ENCODE assay signal across 9 mouse cellular contexts in genomic region chr4:118289266-118289665, GRCm38 (mm10). TPM values are rescaled to one million over a fixed set of nuclear protein-coding genes. Genes with fewer than 3 reads are reported as not detected.
DNase-seq lines count a peak whose midpoint lies in the region; ATAC-seq and TF ChIP-seq lines count a peak whose summit lies in the region.
"Had no signal": no experiment of that assay in that cellular context is flagged by ENCODE, and none has a peak within 500 bp of the region (broad histone marks: within the 10 kb centered on the region; RNA-seq: fewer than 3 reads in every experiment).

No protein-coding gene starts in this region.

- peaks cover 27% of the 10 kb centered on the region for H3K4me1 ChIP-seq in forebrain, embryonic 15.5 days
- peaks cover 24% of the 10 kb centered on the region; the same call in 1 of the 2 replicates for H3K4me1 ChIP-seq in liver, embryonic 13.5 days (replicated peaks)

- DNase-seq in left cerebral cortex, adult 2 months (ENCODE audit: extremely low spot score in 1 of 2, low spot score in 2 of 2), result no peak
- DNase-seq in left cerebral cortex, adult 8-10 months (ENCODE audit: low spot score in 2 of 2), result no peak
- no peak for DNase-seq in liver, embryonic 13.5 days
- DNase-seq in thymus, postnatal 10 days (ENCODE audit: low spot score in 2 of 2), result peak; percentile 38 to 43
- no peak for DNase-seq in testis, postnatal 14 days (ENCODE audit: low spot score)
- no peak for DNase-seq in cerebellum, postnatal 4 days (ENCODE audit: low spot score in 2 of 2)

- TF ChIP-seq CTCF in left cerebral cortex, adult 2 months (IDR thresholded peaks at IDR 0.05), result no peak

- intact Hi-C loops in left cerebral cortex, adult 2 months (cut with DNase I), result no loop called here

- no peak for ATAC-seq in forebrain, embryonic 15.5 days (replicated peaks)
- no peak for ATAC-seq in liver, embryonic 13.5 days (ENCODE audit: low read depth)
- no peak for ATAC-seq in megakaryocyte-erythroid progenitor cell, adult 5-6 weeks (replicated peaks; ENCODE audit: low FRiP score, low TSS enrichment, poor library complexity, severe bottlenecking)
- ATAC-seq: Patski had no signal

- H3K9ac ChIP-seq in forebrain, embryonic 15.5 days (replicated peaks), result peak overlapping the region; percentile 90
- no peak overlapping the region for H3K9ac ChIP-seq in liver, embryonic 13.5 days

- 44% methylated on average over 5 of the region's 5 CpGs for WGBS in forebrain, embryonic 15.5 days
- 59% methylated on average over 5 of the region's 5 CpGs for WGBS in liver, embryonic 13.5 days (ENCODE audit: insufficient replicate concordance)

- H3K4me2 ChIP-seq in forebrain, embryonic 15.5 days (replicated peaks), result peak overlapping the region; percentile 67
- peak overlapping the region; percentile 60 for H3K4me2 ChIP-seq in liver, embryonic 13.5 days

- H3K4me3 ChIP-seq in left cerebral cortex, adult 2 months, result peak overlapping the region; percentile 70
- H3K4me3 ChIP-seq in forebrain, embryonic 15.5 days, result peak overlapping the region; percentile 73
- peak overlapping the region; percentile 62 for H3K4me3 ChIP-seq in liver, embryonic 13.5 days (replicated peaks)

- H3K9me3 ChIP-seq in forebrain, embryonic 15.5 days, result no peaks in the 10 kb centered on the region
- H3K9me3 ChIP-seq in liver, embryonic 13.5 days (replicated peaks), result no peaks in the 10 kb centered on the region

- no peak overlapping the region for H3K27ac ChIP-seq in left cerebral cortex, adult 2 months
- H3K27ac ChIP-seq in forebrain, embryonic 15.5 days (replicated peaks), result peak overlapping the region; percentile 84
- no peak overlapping the region for H3K27ac ChIP-seq in liver, embryonic 13.5 days

- H3K27me3 ChIP-seq in forebrain, embryonic 15.5 days, result no peaks in the 10 kb centered on the region
- peaks cover 61% of the 10 kb centered on the region for H3K27me3 ChIP-seq in liver, embryonic 13.5 days
- H3K27me3 ChIP-seq: Patski had no signal

- no peaks in the 10 kb centered on the region for H3K36me3 ChIP-seq in forebrain, embryonic 15.5 days
- H3K36me3 ChIP-seq in liver, embryonic 13.5 days, result no peaks in the 10 kb centered on the region

RNA-seq across cellular contexts. Expression of gene Ptprf, which starts 1.9 kb away (rescaled TPM):
- 100 to 1,000 TPM; 118 to 119 TPM for total RNA-seq in left cerebral cortex, adult 2 months (2021)
- total RNA-seq in left cerebral cortex, adult 8-10 months (2022), result 100 to 1,000 TPM in 3 of 4 experiments, 10 to 100 TPM in 1; 96.0 to 114 (median 107) TPM
- polyA plus RNA-seq in forebrain, embryonic 15.5 days (2015; fragmentation: Nextera tagmentation; extraction: Ambion mirVana), result 75.9 and 76.1 TPM in 2 replicates
- 7.9 and 9.5 TPM in 2 replicates for polyA plus RNA-seq in liver, embryonic 13.5 days (2015; fragmentation: Nextera tagmentation; extraction: Ambion mirVana)
- not detected in 2 replicates for total RNA-seq in megakaryocyte-erythroid progenitor cell, adult 5-6 weeks (2014; fragmentation: Nextera tagmentation)
- 0.04 TPM in 1 of 2 replicates, not detected in the other for total RNA-seq in megakaryocyte-erythroid progenitor cell, adult 5-6 weeks (2017)

Comparison
In these comparisons a context has a peak if more than half of its experiments do, and no peak if none do; other contexts are left out.
1. DNase-seq: peak in thymus, postnatal 10 days (2 of 2); none in left cerebral cortex, adult 2 months (0 of 2), left cerebral cortex, adult 8-10 months (0 of 2), liver, embryonic 13.5 days (single experiment), testis, postnatal 14 days (single experiment) and cerebellum, postnatal 4 days (0 of 2).
2. RNA of gene Ptprf, which starts 1.9 kb away (total RNA-seq): 118 to 119 TPM in left cerebral cortex, adult 2 months and 96.0 to 114 TPM in left cerebral cortex, adult 8-10 months; 0.04 TPM in megakaryocyte-erythroid progenitor cell, adult 5-6 weeks; every median in the first group is over 10 times any median in the second.
3. Peak in every context shown above with its lines, with median percentiles within 50 percentile points of each other: H3K4me3 ChIP-seq.